Mouse (Mus musculus): ENCODE results near the gene Dgkd. TPM values are rescaled to one million over a fixed set of nuclear protein-coding genes. Genes with fewer than 3 reads are reported as not detected.
"Not testable (repeated sequence)": the region's sequence is repeated elsewhere in the genome, so short reads cannot be mapped to it uniquely, and the experiment has no call there.

Gene Dgkd
- 10 to 100 TPM; 30.4 to 31.9 TPM for polyA plus RNA-seq (2017; shearing (Covaris generic))

DNA sequence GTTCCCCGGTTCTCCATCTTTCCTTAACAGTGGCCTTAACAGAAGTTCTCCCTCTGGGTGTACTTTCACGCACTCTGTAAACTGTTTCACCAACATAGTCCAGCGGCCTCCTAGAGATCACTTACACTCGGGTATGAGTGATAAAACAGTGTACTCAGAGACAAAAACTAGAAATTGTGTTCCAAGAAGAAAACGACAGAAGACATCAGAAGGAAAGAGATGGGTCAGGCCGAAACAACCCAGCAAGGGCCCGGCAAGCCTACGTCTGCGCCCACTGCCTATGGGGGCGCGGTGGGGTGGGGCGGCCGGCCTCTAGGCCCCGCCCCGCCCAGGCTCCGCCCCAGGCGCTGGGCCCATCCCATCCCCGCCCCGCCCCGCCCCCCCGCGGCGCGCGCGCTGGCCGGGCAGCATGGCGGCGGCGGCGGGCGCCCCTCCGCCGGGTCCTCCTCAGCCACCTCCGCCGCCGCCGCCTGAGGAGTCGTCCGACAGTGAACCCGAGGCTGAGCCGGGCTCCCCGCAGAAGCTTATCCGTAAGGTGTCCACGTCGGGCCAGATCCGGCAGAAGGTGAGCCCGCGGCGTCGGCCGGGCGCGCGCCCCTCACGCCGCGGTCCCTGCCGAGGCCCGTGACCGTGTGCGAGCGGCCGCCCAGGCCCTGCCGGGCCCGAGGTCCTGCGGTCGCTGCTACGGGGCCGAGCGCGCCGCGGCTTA lies at the start of gene Dgkd:
TSS of gene Dgkd (plus strand) at position 396 of the 709 bp plus-strand sequence.
- peak; percentile 65 for ATAC-seq

DNA sequence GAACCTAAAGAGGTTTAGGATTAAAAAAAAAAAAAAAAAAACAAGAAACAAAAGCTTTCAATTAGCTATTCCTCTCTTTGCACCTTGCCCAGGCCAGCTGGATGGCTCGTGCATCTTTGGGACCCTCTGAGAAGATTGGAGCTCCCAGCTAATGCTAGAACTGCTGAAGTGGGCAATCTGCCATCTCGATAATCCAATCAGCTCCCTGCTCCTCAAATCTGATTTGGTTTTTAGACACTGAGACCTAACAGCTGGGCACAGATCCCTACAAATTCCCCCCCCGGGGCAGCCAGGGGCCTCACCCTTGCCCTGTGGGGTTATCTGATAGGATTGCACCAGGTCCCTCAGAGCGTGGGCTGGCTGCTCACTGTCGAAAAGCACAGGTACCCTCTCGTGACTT lies 49.5 kb upstream of the Dgkd start, which contains the start of gene Sag:
TSS of gene Sag (plus strand) at position 105 of the 400 bp plus-strand sequence.
- no peak for ATAC-seq

GRCm38 (mm10) chr1:87807751-87808150 lies 45.3 kb upstream of the Dgkd start:
- no peak for ATAC-seq

- peak; percentile 52 for ATAC-seq
Measured at GRCm38 (mm10) chr1:87811391-87811790, 41.7 kb upstream of the Dgkd start.

DNA sequence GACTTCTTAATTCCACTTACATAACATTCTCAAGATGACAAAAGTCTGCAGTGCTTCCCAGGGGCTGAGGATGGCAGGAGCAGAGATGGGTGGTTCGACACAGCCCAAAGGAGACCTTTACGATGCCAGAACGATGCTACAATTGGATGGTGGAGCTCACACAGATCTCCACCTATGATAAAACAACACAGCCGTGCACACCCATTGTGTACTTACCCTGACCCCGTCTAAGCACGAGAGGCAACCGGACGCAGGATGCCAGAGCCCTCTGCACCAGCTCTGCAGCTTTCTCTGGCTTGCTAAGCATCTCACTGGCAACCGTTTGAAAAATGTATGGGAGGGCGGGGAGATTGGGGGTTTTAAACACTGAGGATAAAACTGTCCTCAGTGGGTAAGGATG lies 41.0 kb upstream of the Dgkd start:
- peak; percentile 74 for ATAC-seq

DNA sequence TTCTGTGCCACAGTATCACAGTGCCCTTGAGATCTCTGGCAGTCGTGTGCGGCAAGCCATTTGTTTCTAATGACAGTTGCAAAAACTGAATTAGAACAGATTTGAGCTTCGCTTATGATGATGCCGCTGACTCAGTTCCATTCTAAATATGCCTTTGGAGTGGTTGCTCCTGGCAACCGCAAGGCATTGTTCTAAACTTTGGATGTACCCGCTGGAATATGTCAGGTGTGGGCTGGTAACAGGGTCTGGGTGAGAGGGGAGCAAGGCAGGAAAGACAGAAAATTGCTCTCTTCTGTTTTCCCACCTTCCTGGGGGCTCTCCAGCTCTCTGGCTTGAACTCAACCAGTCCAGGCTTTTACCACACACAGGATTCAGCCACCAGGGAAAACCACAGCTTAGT lies 39.9 kb upstream of the Dgkd start:
- ATAC-seq = no peak

- peak; percentile 29 for ATAC-seq
Measured at GRCm38 (mm10) chr1:87813681-87814080, 39.4 kb upstream of the Dgkd start.

DNA sequence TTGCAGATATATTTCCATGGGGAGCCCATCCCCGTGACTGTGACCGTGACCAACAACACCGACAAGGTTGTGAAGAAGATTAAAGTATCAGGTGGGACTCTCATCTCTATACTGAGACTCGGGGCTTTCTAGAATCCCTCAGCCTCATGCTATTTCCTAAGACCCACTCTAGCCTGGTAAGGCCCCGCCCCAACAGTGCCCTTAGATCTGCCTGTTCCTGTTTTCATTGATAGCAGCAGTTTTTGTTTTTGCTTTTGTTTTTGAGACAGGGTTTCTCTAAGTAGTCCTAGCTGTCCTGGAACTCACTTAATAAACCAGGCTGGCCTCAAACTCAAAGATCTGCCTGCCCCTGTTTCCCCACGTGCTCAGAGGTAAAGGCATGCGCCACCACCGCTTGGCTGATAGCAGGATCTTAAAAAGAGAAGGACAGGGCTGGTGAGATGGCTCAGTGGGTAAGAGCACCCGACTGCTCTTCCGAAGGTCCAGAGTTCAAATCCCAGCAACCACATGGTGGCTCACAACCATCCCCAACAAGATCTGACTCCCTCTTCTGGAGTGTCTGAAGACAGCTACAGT lies 28.6 kb upstream of the Dgkd start:
- no peak for ATAC-seq

- no peak for ATAC-seq
Measured at GRCm38 (mm10) chr1:87825281-87825680, 27.8 kb upstream of the Dgkd start.

GRCm38 (mm10) chr1:87825991-87826390 lies 27.1 kb upstream of the Dgkd start:
- ATAC-seq = no peak

GRCm38 (mm10) chr1:87826474-87826873 lies 26.6 kb upstream of the Dgkd start:
- ATAC-seq = no peak

DNA sequence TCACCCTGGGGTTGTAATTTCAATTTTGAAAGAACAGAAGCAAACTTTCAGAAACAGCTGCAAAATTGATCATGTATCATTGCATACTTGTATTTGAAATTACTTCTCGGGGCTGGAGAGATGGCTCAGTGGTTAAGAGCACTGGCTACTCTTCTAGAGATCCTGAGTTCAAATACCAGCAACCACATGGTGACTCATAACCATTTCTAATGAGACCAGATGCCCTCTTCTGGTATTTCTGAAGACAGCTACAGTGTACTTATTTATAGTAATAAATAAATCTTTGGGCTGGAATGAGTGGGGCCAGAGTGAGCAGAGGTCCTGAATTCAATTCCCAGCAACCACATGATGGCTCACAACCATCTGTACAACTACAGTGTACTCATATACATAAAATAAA lies 25.6 kb upstream of the Dgkd start:
- ATAC-seq = not testable (repeated sequence)

DNA sequence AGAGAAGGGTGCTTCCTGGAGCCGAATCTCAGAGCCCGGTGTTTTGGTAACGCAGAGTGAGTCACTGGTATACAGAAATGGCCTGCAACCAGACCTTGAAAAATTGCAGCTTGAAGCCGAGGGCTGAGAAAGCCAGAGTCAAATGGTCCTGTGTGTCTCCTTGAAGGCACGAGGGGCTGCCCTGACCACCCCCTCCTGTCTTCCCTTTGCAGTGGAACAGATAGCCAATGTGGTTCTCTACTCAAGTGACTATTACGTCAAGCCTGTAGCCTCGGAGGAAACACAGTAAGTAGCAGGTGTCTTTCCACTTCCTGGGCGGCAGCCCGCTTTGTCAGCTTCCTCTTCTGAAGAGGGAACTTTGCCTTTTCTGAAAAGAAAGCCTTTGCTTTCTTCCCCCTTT lies 24.9 kb upstream of the Dgkd start:
- ATAC-seq = peak; percentile 87

DNA sequence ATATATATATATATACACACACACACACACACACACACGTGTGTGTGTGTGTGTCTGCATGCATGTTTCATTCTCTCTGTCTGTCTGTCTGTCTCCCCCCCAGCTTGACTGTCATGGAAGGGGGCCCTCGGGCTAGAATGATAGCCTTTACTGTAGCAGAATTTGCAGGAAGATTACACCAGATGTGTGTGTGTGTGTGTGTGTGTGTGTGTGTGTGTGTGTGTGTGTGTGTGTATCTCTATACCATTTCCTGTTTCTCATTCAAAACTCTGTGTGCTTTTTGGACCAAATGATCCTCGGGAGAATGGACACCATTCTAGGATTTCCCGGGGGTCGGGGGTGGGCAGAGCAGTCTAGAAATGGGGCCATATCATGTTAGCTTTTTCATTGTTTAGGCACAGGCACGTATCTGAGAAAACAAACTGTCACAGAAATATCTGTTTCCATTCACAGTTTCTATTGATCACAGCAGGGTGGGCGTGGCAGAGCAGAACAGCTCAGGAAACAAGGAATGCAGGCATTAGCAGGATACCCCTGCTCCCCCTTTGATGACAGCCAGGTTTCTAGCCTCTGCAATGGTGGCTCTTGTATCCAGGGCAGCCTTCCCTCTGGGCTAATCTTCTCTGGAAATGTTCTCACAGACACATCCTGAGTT lies 24.0 kb upstream of the Dgkd start:
- ATAC-seq = no peak

DNA sequence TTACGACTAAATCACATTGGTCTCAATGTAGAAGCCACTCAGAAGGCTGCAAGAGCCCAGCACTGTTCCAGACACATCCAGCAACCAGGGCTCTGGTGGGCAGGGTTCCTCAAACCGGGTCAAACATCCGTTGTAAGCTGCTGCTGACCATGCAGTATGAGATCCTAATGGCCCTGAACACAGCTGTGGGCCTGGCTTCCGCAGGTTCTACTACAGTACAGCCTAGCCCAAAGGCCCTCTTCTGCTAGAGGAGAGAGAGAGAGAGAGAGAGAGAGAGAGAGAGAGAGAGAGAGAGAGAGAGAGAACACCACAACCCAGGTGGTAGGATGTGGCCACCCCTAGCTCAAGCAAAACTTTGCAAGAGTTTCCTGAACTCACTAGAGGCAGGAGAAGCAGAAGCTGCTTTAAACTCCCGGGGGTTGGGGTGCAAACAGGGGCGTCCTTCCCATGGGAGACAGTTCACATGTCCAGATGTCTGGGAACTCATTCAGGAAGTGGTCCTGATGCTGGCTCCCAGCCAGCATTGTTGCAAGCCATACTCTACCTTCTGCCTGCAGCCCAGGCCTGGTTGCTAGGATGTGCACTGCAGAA lies 23.4 kb upstream of the Dgkd start:
- peak; percentile 69 for ATAC-seq

- no peak for ATAC-seq
Measured at GRCm38 (mm10) chr1:87836453-87836852, 16.6 kb upstream of the Dgkd start.

GRCm38 (mm10) chr1:87837018-87837417 lies 16.1 kb upstream of the Dgkd start:
- no peak for ATAC-seq

DNA sequence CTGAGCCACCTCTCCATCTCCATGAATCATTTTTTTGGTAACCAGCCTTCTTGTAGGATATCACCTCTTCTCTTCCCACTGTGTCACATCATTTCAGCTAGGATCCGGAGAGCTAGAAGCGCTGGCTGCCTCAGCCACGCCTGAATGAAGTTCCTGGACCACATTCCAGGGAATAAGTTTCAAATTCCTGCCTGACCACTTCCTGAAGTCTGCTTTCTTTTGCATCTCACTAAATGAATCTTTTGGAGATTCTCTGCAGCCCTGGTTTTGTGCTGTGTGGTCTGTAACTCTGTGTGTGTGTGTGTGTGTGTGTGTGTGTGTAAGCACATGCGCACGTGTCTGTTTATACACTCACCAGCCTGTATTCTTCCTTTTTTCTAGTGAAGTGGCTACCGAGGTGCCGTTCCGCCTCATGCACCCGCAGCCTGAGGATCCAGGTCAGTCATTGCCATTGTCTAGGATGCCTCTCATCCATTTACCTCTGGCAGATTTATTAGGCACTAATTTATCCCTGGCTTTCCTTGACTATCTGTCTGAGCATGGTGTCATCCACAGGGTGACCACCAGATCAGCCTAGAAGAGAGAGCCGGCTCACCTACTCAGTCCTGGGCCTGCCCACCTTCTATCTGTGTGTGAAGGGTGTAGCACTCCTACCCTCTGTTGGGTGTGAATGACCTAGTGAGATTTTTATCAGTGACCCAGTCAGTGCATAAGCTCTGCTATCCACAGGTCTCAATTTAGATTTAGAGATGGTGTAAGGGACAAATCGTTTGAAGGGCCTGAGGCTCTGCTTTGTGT lies 12.5 kb upstream of the Dgkd start:
- ATAC-seq = no peak

DNA sequence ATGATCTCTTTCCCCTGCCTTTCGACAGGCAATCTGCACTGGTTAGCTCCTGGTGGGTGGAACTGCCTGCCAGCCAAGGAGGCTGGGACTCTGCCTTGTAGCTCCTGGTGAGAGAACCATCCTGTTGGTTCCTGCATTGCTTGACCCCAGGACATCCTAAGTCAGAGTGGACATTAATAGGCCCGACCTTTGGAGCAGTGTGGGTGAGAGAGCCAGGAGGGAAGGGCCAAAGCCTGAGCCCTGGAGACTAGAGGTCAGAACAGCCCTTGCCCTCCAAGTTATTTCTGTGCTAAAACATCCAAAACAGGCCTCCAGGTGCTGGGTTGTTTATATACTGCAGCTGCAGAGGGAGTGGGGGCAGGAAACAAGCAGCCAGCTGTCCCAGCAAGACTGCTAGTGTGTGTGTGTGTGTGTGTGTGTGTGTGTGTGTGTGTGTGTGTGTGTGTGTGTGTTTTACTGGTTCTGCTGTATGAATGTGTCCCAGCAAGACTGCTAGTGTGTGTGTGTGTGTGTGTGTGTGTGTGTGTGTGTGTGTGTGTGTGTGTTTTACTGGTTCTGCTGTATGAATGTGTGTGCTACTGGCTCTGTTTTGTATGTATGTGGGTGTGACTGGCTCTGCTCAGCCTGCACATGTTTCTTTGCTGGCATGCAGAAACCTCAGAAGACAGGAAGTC lies 6.1 kb upstream of the Dgkd start:
- ATAC-seq = peak; percentile 93

DNA sequence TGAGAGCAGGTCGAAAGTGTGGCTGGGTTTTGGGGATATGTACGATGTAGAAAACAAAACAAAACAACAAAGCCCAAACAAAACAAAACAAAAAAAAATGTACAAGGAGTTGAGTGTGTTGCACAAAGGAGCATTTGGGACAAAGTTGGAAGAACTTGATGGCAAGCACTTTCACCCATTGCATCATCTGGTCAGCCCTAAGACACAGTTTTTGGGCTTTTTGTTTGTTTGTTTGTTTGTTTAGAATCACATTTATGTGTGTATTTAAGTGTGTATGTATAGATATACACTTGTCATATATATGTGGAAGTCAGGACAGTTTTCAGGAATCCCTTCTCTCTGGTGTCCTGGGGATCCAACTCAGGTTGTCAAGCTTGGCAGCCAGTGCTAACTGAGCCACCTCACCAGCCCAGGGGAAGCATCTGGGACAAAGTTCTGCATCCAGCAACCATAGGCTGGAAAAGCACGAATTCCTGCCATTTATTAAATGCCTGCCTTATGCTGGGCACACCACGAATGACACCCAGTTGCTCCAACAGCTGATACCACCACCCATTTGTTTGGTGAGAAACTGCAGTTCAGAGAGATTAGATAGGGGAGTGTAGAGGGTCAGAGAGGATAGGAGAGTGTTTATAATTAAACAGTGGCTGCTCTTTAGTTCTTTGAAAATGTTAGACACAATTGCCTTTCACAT lies 5.5 kb upstream of the Dgkd start:
- no peak for ATAC-seq

GRCm38 (mm10) chr1:87848237-87848996 lies 4.7 kb upstream of the Dgkd start:
- no peak for ATAC-seq
